Mouse (Mus musculus) neutrophil, adult 5-6 weeks (primary cell): ENCODE data around the gene Perm1. TPM values are rescaled to one million over a fixed set of nuclear protein-coding genes. Genes with fewer than 3 reads are reported as not detected.

Source experiments
- ATAC-seq: fragments of 151-379, 151-347 bp; 2 replicates; pipeline ENCODE4 v1.8.0; 2017; ENCODE audit warnings: mild to moderate bottlenecking, moderate TSS enrichment; ENCODE audit not compliant: insufficient number of reproducible peaks, poor library complexity, low FRiP score, severe bottlenecking; ENCODE audit errors: extremely low read depth
- total RNA-seq: library from RNA; stranded (forward); fragments of 200-1000 nt; gene quantifications from 2 replicates; pipeline ENCODE4 v1.2.3, GENCODE M21; 2017

The Perm1 gene
- total RNA-seq, 1 experiment from 2014 or later, result 1.4 TPM

- peak; percentile 31; the same call in 1 of the 2 replicates for ATAC-seq
Observed at GRCm38 (mm10) chr4:156197131-156197828, 18.4 kb upstream of the Perm1 start, which contains the start of gene Agrn. Gene Agrn (minus strand): TSS chr4:156197488.

- ATAC-seq, result peak; percentile 88
Observed at GRCm38 (mm10) chr4:156197829-156198205, 17.9 kb upstream of the Perm1 start.

- peak; percentile 20; the same call in 1 of the 2 replicates for ATAC-seq
Observed at GRCm38 (mm10) chr4:156200623-156201475, 14.8 kb upstream of the Perm1 start, which contains the start of gene Isg15. Gene Isg15 (minus strand): TSS chr4:156200818.

- no peak for ATAC-seq
Observed at GRCm38 (mm10) chr4:156202462-156202893, 13.2 kb upstream of the Perm1 start.

GRCm38 (mm10) chr4:156203001-156203412 lies 12.7 kb upstream of the Perm1 start, which contains the start of gene AW011738:
Gene AW011738 (plus strand): TSS chr4:156203304.
- peak; percentile 81 for ATAC-seq

GRCm38 (mm10) chr4:156203413-156204131 lies 12.1 kb upstream of the Perm1 start:
- no peak for ATAC-seq

GRCm38 (mm10) chr4:156208872-156209271 lies 6.8 kb upstream of the Perm1 start:
- no peak for ATAC-seq

- 0 out of 2 replicates have a peak, but pooled peaks have one; percentile 18 for ATAC-seq
Observed at GRCm38 (mm10) chr4:156209963-156210635, 5.6 kb upstream of the Perm1 start.

- no peak for ATAC-seq
Observed at GRCm38 (mm10) chr4:156213134-156213533, 2.5 kb upstream of the Perm1 start.

- no peak for ATAC-seq
Observed at GRCm38 (mm10) chr4:156216196-156216595, 528 bp downstream of the Perm1 start.

- ATAC-seq, result no peak
Observed at GRCm38 (mm10) chr4:156217022-156217669, 1.5 kb downstream of the Perm1 start.

- ATAC-seq, result no peak
Observed at GRCm38 (mm10) chr4:156217838-156218237, 2.2 kb downstream of the Perm1 start.

- no peak for ATAC-seq
Observed at GRCm38 (mm10) chr4:156219936-156220335, 4.3 kb downstream of the Perm1 start.

- no peak for ATAC-seq
Observed at GRCm38 (mm10) chr4:156224276-156224675, 8.6 kb downstream of the Perm1 start.

- no peak for ATAC-seq
Observed at GRCm38 (mm10) chr4:156227752-156228392, 12.2 kb downstream of the Perm1 start.

- ATAC-seq, result no peak
Observed at GRCm38 (mm10) chr4:156228393-156229024, 12.8 kb downstream of the Perm1 start.

- no peak for ATAC-seq
Observed at GRCm38 (mm10) chr4:156234021-156234501, 18.4 kb downstream of the Perm1 start.
